18 mouse cellular contexts compared by ENCODE assay signal in the genomic region with DNA sequence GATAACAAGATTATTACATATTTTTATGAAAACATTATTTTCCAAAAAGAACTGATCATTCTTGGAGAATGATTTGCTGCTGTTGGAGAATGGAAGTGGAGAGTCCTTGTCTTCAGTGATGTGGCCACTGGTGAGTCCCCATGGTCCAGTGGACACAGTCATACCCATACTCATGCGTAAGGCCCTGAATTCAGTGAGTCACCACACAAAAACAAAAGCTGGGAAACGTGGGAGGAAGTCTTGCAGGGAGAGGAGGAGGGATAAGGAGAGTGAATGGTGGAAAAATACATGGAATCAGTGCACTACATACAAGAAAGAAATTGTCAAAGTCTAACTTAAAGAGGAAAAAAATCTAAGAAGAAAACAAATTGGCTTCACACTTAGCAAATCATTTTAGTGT. TPM values are rescaled to one million over a fixed set of nuclear protein-coding genes. Genes with fewer than 3 reads are reported as not detected.
"Had no signal": no experiment of that assay in that cellular context is flagged by ENCODE, and none has a peak within 500 bp of the region (broad histone marks: within the 10 kb centered on the region; RNA-seq: fewer than 3 reads in every experiment).

No protein-coding gene starts in this region.

- H3K4me2 ChIP-seq: liver, embryonic 13.5 days; midbrain, embryonic 11.5 days; neural tube, embryonic 13.5 days had no signal

- H3K4me1 ChIP-seq: liver, embryonic 13.5 days had no signal

- DNase-seq: kidney, adult 2 months; kidney, postnatal 10 days; kidney, postnatal 4 days; liver, embryonic 13.5 days; lung, adult 2 months; lung, postnatal 14 days; lung, postnatal 4 days; midbrain, embryonic 14.5 days; retina, postnatal 1 day; thymus, adult 2 months; thymus, postnatal 14 days; thymus, postnatal 4 days had no signal

- H3K27ac ChIP-seq: liver, embryonic 13.5 days; neural tube, embryonic 13.5 days; stomach, postnatal 0 days had no signal

- H3K9ac ChIP-seq: liver, embryonic 13.5 days; neural tube, embryonic 13.5 days had no signal

- H3K36me3 ChIP-seq: liver, embryonic 13.5 days; neural tube, embryonic 13.5 days had no signal

- H3K9me3 ChIP-seq: liver, embryonic 13.5 days; neural tube, embryonic 13.5 days had no signal

- H3K27me3 ChIP-seq: liver, embryonic 13.5 days; neural tube, embryonic 13.5 days had no signal

- H3K4me3 ChIP-seq: liver, embryonic 13.5 days; neural tube, embryonic 13.5 days had no signal

RNA-seq across cellular contexts. Expression of a gene that starts 47.3 kb away (rescaled TPM):
- total RNA-seq: megakaryocyte-erythroid progenitor cell, adult 5-6 weeks; neutrophil, adult 5-6 weeks had no signal
- polyA plus RNA-seq: liver, adult 2 months had no signal
